Mouse (Mus musculus): ENCODE data around the gene Tnfaip1. TPM values are rescaled to one million over a fixed set of nuclear protein-coding genes. Genes with fewer than 3 reads are reported as not detected.

The Tnfaip1 gene
- total and polyA plus RNA-seq, 3 experiments = 36.0 to 40.1 (median 38.2) TPM

DNA sequence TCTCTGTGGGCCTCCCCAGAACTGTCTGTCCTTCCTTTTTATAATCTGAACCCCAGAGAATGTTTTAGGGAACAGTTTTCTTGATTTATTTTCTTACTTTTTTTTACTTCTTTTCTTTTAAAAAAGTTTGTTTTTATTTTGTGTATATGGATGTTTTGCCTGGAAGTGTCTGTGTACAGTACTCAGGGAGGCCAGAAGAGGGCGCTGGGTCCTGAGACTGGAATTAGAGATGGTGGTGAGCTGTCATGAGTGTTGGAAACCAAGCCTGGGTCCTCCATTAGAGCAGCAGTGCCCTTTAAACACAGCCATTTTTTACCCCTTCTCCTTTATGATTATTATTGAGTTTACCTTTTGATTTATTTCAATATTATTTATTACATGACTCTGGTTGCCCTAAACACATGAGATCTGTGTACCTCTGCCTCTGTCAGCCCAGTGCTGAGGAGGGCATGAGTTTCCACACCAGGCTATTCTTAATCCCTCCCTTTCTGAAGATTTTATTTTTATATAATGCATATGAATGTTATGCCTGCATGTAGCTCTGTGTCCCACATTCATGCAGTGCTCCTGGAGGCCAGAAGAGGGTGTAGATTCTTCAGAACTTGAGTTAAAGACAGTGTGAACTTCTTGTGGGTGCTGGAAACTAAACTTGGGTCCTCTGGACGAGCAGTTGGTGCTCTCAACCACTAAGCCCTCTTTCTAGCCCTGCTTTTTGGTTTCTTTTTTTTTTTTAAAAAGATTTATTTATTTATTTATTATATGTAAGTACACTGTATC lies 20.4 kb downstream of the Tnfaip1 start:
- TF ChIP-seq CTCF (IDR thresholded peaks at IDR 0.05) (peak; percentile 52), POLR2A (IDR thresholded peaks at IDR 0.05; ENCODE audit: insufficient read depth, low read depth, low read length) (no peak)
- Histone ChIP-seq H3K4me1 (ENCODE audit: control insufficient read depth, insufficient read depth, low read length) (no peaks in the 10 kb centered on the region), H3K27me3 (ENCODE audit: control insufficient read depth, insufficient read depth, low read length) (no peaks in the 10 kb centered on the region), H3K27ac (no peak overlapping the region), H3K9ac (ENCODE audit: low read depth, low read length) (no peak overlapping the region), H3K79me2 (replicated peaks; ENCODE audit: control insufficient read depth, insufficient read depth, low read length) (no peaks in the 10 kb centered on the region), H3K4me3 (no peak overlapping the region), H3K36me3 (ENCODE audit: control insufficient read depth, insufficient read depth, low read length) (no peaks in the 10 kb centered on the region; the same call in 1 of the 2 replicates)
- no peak for DNase-seq
- WGBS = 70% methylated on average over 2 of the region's 2 CpGs
- intact Hi-C loops (cut with DNase I) = no loop called here

DNA sequence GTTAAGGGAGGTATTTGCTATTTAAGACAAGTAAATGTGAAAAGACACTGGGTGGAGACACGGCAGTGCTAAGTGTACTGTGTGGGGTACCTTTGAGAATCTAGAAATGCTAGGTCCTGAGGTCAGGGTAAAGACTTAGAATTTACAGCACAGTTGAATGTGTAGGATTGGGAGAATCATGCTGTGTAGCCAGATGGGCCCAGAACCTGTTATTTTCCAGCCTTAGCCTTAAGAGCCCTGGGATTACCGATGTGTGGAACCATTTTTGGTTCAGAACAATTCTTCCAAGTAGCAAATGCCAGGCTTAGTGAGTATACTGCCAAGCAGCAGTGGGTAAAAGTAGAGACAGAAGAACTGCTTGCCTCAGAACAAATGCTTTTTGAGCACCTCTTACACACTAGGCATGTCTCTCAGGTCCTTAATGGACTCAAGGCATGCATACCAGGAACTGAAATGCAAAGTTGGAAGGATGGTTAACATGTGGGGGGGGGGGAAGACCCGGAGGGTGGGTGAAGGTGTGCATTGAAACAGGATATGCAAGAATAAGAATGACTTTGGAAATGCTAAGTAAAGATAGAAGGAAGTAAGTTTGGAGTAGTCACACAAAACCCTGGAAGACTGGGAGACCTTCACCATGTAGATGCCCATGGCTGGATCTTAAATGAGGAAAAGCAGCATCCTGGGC lies 22.9 kb downstream of the Tnfaip1 start:
- intact Hi-C loops (cut with DNase I) = no loop called here
- no peaks in the 10 kb centered on the region; the same call in 1 of the 2 replicates for H3K36me3 ChIP-seq (ENCODE audit: control insufficient read depth, insufficient read depth, low read length)

DNA sequence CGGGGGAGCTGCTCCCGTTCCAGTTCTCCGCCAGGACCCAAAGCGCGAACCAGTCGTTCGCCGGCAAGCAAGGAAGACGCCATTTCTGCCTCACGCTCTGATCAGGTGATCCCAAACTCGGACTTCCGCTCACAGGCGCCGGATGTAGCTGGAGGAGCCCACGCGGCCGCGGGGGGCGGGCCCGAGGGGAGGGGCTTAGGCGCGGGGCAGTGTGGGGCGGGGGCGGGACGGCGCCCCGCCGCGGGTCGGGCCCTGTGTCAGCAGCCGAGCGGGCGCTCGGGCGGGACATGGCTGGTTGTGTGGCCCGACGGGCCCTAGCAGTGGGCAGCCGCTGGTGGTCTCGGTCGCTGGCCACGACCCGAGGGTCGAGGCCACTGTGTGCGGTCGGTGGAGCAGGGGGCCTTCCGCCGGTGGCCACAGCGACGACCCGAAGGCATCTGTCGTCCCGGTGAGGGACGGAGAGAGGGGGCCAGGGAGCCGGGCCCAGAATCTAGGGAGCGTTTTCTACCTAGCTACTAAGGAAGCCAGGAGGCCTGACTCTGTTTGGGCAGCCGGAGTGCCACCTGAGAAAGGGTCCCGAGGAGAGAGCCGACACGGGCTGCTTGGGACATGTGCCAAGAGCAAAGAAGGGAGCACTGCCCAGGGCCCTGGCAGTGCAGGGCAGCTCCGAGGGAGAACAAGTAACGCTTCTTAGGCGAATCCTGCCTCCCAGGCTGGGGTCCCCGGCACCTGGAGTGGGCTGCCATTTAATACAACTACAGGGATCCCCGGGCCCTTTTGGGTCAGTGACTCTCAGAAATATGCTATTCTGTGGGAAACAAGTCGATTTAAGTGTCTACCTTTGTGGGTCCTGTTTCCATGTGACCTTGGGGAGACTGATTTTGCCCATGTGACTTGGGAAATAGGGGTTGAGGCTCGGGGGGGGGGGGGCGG lies 23.8 kb downstream of the Tnfaip1 start, which contains the start of the genes Tmem199 and Poldip2:
Tmem199 (minus strand) TSS at position 148 of the 933 bp plus-strand sequence.
Poldip2 (plus strand) TSS at position 169 of the 933 bp plus-strand sequence.
- H3K27me3 ChIP-seq (ENCODE audit: control insufficient read depth, insufficient read depth, low read length) = no peaks in the 10 kb centered on the region
- under 1% methylated on average over 67 of the region's 67 CpGs for WGBS
- no peaks in the 10 kb centered on the region; the same call in 1 of the 2 replicates for H3K36me3 ChIP-seq (ENCODE audit: control insufficient read depth, insufficient read depth, low read length)
- TF ChIP-seq CTCF (IDR thresholded peaks at IDR 0.05) (no peak), POLR2A (IDR thresholded peaks at IDR 0.05; ENCODE audit: insufficient read depth, low read depth, low read length) (peak; percentile 87)
- peak within 1 kb of the TSS; percentile 93 for H3K27ac ChIP-seq
- H3K4me3 ChIP-seq = peak within 1 kb of the TSS; percentile 96
- H3K4me1 ChIP-seq (ENCODE audit: control insufficient read depth, insufficient read depth, low read length) = no peaks in the 10 kb centered on the region
- H3K79me2 ChIP-seq (replicated peaks; ENCODE audit: control insufficient read depth, insufficient read depth, low read length) = no peaks in the 10 kb centered on the region
- peak within 1 kb of the TSS; percentile 87 for H3K9ac ChIP-seq (ENCODE audit: low read depth, low read length)
- DNase-seq = peak; percentile 91 to 92
- intact Hi-C loops (cut with DNase I) = loop anchor here (1.0 kb wide), 1 partner anchor 24 kb away; the partner anchor contains the start of genes Ift20 and Tnfaip1

More for the DNA sequence above, 22.9 kb downstream of the Tnfaip1 start:
- no peak for DNase-seq
- Histone ChIP-seq H3K9ac (ENCODE audit: low read depth, low read length) (no peak overlapping the region), H3K4me1 (ENCODE audit: control insufficient read depth, insufficient read depth, low read length) (no peaks in the 10 kb centered on the region), H3K27me3 (ENCODE audit: control insufficient read depth, insufficient read depth, low read length) (no peaks in the 10 kb centered on the region), H3K27ac (no peak overlapping the region), H3K4me3 (peak overlapping the region; percentile 96; the same call in 1 of the 2 replicates), H3K79me2 (replicated peaks; ENCODE audit: control insufficient read depth, insufficient read depth, low read length) (no peaks in the 10 kb centered on the region)
- WGBS = 68% methylated on average over 3 of the region's 3 CpGs
- no peak for TF ChIP-seq POLR2A (IDR thresholded peaks at IDR 0.05; ENCODE audit: insufficient read depth, low read depth, low read length)
- no peak for TF ChIP-seq EP300 (IDR thresholded peaks at IDR 0.05; ENCODE audit: insufficient read depth, low read depth, low read length)
- no peak for TF ChIP-seq CTCF (IDR thresholded peaks at IDR 0.05)

DNA sequence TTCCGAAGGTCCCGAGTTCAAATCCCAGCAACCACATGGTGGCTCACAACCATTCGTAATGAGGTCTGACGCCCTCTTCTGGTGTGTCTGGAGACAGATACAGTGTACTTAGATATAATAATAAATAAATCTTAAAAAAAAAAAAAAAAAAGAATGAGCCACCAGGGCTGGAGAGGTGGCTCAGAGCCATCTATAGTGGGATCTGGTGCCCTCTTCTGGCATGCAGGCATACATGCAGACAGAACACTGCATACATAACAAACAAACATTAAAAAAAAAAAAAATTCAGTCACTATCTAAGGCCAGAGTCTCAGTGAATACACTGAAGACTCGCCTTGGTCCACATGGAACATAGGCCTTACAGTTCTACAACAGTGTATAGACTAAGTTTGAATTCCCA lies 27.0 kb downstream of the Tnfaip1 start:
- DNase-seq = no peak

DNA sequence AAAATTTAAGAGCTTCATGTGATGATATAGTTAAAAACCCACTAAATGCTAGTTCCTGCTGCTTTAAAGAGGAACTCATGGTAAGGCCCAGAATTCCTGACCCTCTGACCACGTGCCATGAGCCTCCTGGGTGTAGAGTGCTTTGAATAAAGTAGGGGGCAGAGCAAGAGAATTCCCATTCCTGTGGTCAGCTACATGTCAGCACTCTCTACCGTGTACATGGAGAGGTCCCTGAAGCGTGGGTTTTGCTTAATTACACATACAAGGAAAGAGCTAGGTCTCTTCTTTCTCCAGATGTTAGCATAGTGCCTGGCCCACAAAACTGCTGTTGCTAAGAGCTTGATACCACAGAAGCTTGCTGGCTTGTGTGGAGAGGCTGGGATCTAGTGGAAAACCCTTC lies 30.7 kb downstream of the Tnfaip1 start:
- WGBS = 73% methylated on average over 3 of the region's 3 CpGs
- Histone ChIP-seq H3K9ac (ENCODE audit: low read depth, low read length) (no peak overlapping the region), H3K79me2 (replicated peaks; ENCODE audit: control insufficient read depth, insufficient read depth, low read length) (no peaks in the 10 kb centered on the region), H3K36me3 (ENCODE audit: control insufficient read depth, insufficient read depth, low read length) (no peaks in the 10 kb centered on the region), H3K4me3 (no peak overlapping the region), H3K27ac (no peak overlapping the region), H3K4me1 (ENCODE audit: control insufficient read depth, insufficient read depth, low read length) (no peaks in the 10 kb centered on the region), H3K27me3 (ENCODE audit: control insufficient read depth, insufficient read depth, low read length) (no peaks in the 10 kb centered on the region)
- intact Hi-C loops (cut with DNase I) = no loop called here
- no peak for DNase-seq
- no peak for TF ChIP-seq POLR2A (IDR thresholded peaks at IDR 0.05; ENCODE audit: insufficient read depth, low read depth, low read length)
- no peak for TF ChIP-seq CTCF (IDR thresholded peaks at IDR 0.05)
- TF ChIP-seq EP300 (IDR thresholded peaks at IDR 0.05; ENCODE audit: insufficient read depth, low read depth, low read length) = no peak

More for the DNA sequence above, 27.0 kb downstream of the Tnfaip1 start:
- TF ChIP-seq EP300 (IDR thresholded peaks at IDR 0.05; ENCODE audit: insufficient read depth, low read depth, low read length) = no peak
- TF ChIP-seq CTCF (IDR thresholded peaks at IDR 0.05) = peak; percentile 61
- no peaks in the 10 kb centered on the region for H3K79me2 ChIP-seq (replicated peaks; ENCODE audit: control insufficient read depth, insufficient read depth, low read length)
- H3K4me1 ChIP-seq (ENCODE audit: control insufficient read depth, insufficient read depth, low read length) = no peaks in the 10 kb centered on the region
- no peak overlapping the region for H3K9ac ChIP-seq (ENCODE audit: low read depth, low read length)
- H3K27ac ChIP-seq = no peak overlapping the region
- whole genome bisulfite sequencing = 87% methylated on average over 5 of the region's 5 CpGs
- no peak overlapping the region for H3K4me3 ChIP-seq
- no peaks in the 10 kb centered on the region; the same call in 1 of the 2 replicates for H3K36me3 ChIP-seq (ENCODE audit: control insufficient read depth, insufficient read depth, low read length)
- intact Hi-C loops (cut with DNase I) = no loop called here
- H3K27me3 ChIP-seq (ENCODE audit: control insufficient read depth, insufficient read depth, low read length) = no peaks in the 10 kb centered on the region

Measured in heart, adult 2 months (tissue).